Mouse (Mus musculus): ENCODE results near the gene Cnn3.

- no peak for TF ChIP-seq MYOG (IDR thresholded peaks at IDR 0.05; ENCODE audit: control insufficient read depth in 1 of 3, insufficient read depth in 1 of 3, insufficient read length in 2 of 3, low read depth in 2 of 3)
- no peak for TF ChIP-seq POLR2A (IDR thresholded peaks at IDR 0.05; ENCODE audit: insufficient read length, low read depth)
- no peak for TF ChIP-seq CEBPB (IDR thresholded peaks at IDR 0.05; ENCODE audit: insufficient read depth, poor library complexity, severe bottlenecking)
- TF ChIP-seq POLR2AphosphoS2 (IDR thresholded peaks at IDR 0.05; ENCODE audit: insufficient read length, low read depth): no peak
Observed at GRCm38 (mm10) chr3:121387471-121388009, 38.8 kb upstream of the Cnn3 start.

Measured in myocyte (in vitro differentiated cells).